Mouse (Mus musculus) C2C12 (cell line): ENCODE data around the gene Epha4. TPM values are rescaled to one million over a fixed set of nuclear protein-coding genes. Genes with fewer than 3 reads are reported as not detected.

ENCODE experiments used
- H3K27me3 ChIP-seq: one replicate; pipeline ENCODE4 v1.6.1; 2011; ENCODE audit not compliant: control insufficient read depth, insufficient read depth, insufficient read length
- H3K36me3 ChIP-seq: one replicate; pipeline ENCODE4 v1.6.1; 2011; ENCODE audit not compliant: control insufficient read depth, insufficient read depth
- H3K4me3 ChIP-seq: one replicate; pipeline ENCODE4 v1.5.1; 2011; ENCODE audit warnings: mild to moderate bottlenecking, control low read depth; ENCODE audit not compliant: poor library complexity, insufficient read depth, severe bottlenecking
- H3K79me2 ChIP-seq: one replicate; pipeline ENCODE4 v1.6.1; 2011; ENCODE audit not compliant: control insufficient read depth, insufficient read depth
- H3K79me3 ChIP-seq: one replicate; pipeline ENCODE4 v1.6.1; 2011; ENCODE audit warnings: low read depth, control low read depth
- H3ac ChIP-seq: one replicate; pipeline ENCODE3; 2011; ENCODE audit warnings: low read depth; ENCODE audit not compliant: control insufficient read depth, insufficient read length
- CEBPB ChIP-seq: IDR thresholded peaks from one replicate; pipeline ENCODE4 v1.6.1; 2011; ENCODE audit warnings: low read depth, mild to moderate bottlenecking, control low read depth, moderate library complexity
- CTCF ChIP-seq: IDR thresholded peaks from one replicate; pipeline ENCODE4 v1.5.1; 2011; ENCODE audit not compliant: control insufficient read depth, insufficient read depth, insufficient read length
- FOSL1 ChIP-seq: IDR thresholded peaks from one replicate; pipeline ENCODE4 v1.8.0; 2011; ENCODE audit warnings: mild to moderate bottlenecking, low read length; ENCODE audit not compliant: poor library complexity, insufficient read depth, severe bottlenecking
- MAX ChIP-seq: IDR thresholded peaks from one replicate; pipeline ENCODE4 v1.6.1; 2011; ENCODE audit warnings: mild to moderate bottlenecking, control low read depth
- MYOD1 ChIP-seq: IDR thresholded peaks from one replicate; pipeline ENCODE4 v1.6.1; 2011; ENCODE audit warnings: low read depth; ENCODE audit not compliant: control insufficient read depth, insufficient read length
- MYOG ChIP-seq: IDR thresholded peaks from one replicate; pipeline ENCODE4 v1.6.1; 2011; ENCODE audit not compliant: control insufficient read depth, insufficient read length; ENCODE audit errors: extremely low read depth
- USF1 ChIP-seq: IDR thresholded peaks from one replicate; pipeline ENCODE4 v1.6.1; 2011; ENCODE audit warnings: low read depth, mild to moderate bottlenecking, control low read depth, moderate library complexity
- polyA plus RNA-seq: library from polyadenylated mRNA; unstranded; fragments of >200 nt; fragmentation: generic; extraction: Trizol; gene quantifications from one replicate; pipeline ENCODE4 v1.2.1, GENCODE M21; 2012; ENCODE audit warnings: missing spikeins

Gene Epha4
- polyA plus RNA-seq, 1 experiment: 1.9 TPM

DNA sequence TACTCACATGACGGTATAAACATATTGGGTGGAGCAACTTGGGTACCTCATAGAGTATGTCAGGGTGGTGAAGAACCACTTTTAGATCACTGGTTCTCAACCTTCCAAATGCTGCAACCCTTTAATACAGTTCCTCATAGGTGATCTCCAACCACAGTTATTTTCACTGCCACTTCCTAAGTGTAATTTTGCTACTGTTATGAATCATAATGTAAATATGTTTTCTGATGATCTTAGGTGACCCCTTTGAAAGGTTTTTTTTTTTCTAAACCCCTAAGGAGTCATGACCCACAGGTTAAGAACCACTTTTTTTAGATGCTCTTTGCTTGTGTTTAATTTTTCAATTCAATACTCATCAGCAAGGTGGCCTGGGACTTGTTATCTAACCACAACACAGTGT is 151.0 kb downstream of the Epha4 start:
- Histone ChIP-seq H3K79me2 (no peaks in the 10 kb centered on the region), H3ac (no peak overlapping the region), H3K79me3 (no peaks in the 10 kb centered on the region), H3K36me3 (no peaks in the 10 kb centered on the region), H3K4me3 (no peak overlapping the region), H3K27me3 (no peaks in the 10 kb centered on the region)
- TF ChIP-seq CTCF: no peak
- no peak for TF ChIP-seq MAX
- no peak for TF ChIP-seq CEBPB
- no peak for TF ChIP-seq MYOG
- TF ChIP-seq FOSL1: no peak
- TF ChIP-seq MYOD1: no peak
- no peak for TF ChIP-seq USF1

DNA sequence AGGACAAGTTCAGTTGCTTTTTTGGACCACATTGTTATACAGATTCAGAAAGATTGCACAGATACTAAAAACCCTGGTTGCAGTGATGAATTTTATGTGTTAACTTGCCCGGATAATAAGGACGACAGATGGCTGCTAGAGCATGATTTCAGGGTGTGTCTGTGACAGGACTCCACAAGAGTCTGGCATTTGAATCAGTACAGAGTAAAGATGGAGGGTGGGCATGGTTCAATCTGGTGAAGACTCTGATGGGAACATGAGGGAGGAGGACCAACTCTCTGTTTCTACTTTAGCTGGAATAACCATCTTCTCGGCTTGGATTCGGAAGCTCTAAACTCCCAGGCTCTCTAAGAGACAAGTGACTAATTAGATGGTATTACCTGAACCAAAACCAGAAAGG is 168.4 kb downstream of the Epha4 start:
- Histone ChIP-seq H3K4me3 (no peak overlapping the region), H3K36me3 (no peaks in the 10 kb centered on the region), H3K79me3 (no peaks in the 10 kb centered on the region), H3ac (no peak overlapping the region), H3K27me3 (no peaks in the 10 kb centered on the region), H3K79me2 (no peaks in the 10 kb centered on the region)
- TF ChIP-seq CTCF: no peak
- no peak for TF ChIP-seq CEBPB
- no peak for TF ChIP-seq MAX
- no peak for TF ChIP-seq MYOG
- TF ChIP-seq USF1: no peak
- no peak for TF ChIP-seq FOSL1
- no peak for TF ChIP-seq MYOD1

DNA sequence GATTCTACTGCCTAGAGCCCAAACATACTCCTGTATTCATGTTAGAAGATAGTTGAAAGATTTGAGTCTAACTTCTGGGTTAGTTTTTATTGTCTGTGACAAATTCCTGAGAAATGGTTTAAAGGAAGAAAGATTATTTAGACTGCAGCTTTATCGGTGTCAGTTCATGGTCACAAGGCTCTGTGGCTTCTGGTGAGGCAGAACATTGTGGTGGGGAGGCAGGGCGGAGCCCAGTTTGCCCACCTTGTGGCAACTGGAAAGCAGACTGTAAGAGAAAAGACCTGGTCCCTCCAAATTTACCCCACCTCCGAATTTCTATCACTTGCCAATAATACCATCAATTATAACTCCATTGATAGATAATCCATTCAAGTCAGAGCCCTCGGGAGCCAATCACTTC is 171.1 kb downstream of the Epha4 start:
- TF ChIP-seq FOSL1 (no peak), MYOG (no peak), USF1 (no peak), MAX (no peak), CTCF (no peak), MYOD1 (no peak), CEBPB (no peak)

DNA sequence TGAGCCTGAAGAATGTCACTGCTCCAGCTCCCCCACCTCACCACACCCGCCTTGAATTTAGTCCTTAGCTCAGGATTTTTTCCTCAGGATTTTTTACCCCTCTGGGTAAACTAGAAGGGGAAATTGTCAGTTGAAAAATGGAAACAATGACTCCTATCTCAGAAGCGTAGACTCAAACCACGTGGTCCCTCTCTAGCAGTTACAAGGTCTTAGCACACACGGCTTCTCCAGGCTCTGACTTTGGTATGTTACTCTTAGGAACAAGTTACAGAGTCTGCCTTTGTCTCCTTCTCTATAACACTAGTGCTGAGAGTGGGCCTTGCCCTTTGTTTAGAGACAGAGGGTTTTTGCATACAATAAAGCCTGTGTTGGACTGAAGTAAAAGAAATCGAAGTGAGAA is 175.2 kb downstream of the Epha4 start:
- Histone ChIP-seq H3K27me3 (no peaks in the 10 kb centered on the region), H3K36me3 (no peaks in the 10 kb centered on the region), H3K79me3 (no peaks in the 10 kb centered on the region), H3K79me2 (no peaks in the 10 kb centered on the region), H3K4me3 (no peak overlapping the region), H3ac (no peak overlapping the region)
- TF ChIP-seq CTCF: no peak

More for the DNA sequence above, 171.1 kb downstream of the Epha4 start:
- no peaks in the 10 kb centered on the region for H3K36me3 ChIP-seq
- H3K79me2 ChIP-seq: no peaks in the 10 kb centered on the region
- H3K4me3 ChIP-seq: no peak overlapping the region
- H3K79me3 ChIP-seq: no peaks in the 10 kb centered on the region
- no peak overlapping the region for H3ac ChIP-seq
- H3K27me3 ChIP-seq: no peaks in the 10 kb centered on the region

DNA sequence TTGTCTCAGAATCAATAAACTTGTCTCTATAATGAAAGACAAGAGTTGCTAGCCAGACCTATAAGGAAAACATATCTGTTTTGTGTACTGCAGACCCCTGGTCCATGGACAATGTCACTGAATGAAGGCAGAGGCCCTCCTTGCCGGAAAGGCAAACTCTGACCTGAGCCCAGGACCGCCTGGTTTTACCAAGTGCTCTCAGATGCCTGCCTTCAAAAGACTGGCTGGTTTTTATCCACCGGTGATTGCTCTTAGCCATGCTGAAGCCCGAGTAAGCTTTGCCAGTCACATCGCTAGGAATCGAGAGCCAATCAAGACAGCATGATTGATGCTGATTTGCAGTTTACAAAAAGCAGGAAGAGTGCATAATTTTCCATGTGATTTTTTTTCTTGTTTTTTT is 176.5 kb downstream of the Epha4 start:
- Histone ChIP-seq H3K4me3 (no peak overlapping the region), H3K79me3 (no peaks in the 10 kb centered on the region), H3K27me3 (no peaks in the 10 kb centered on the region), H3K79me2 (no peaks in the 10 kb centered on the region), H3ac (no peak overlapping the region), H3K36me3 (no peaks in the 10 kb centered on the region)
- TF ChIP-seq CTCF: no peak
- no peak for TF ChIP-seq FOSL1
- no peak for TF ChIP-seq USF1
- no peak for TF ChIP-seq MYOD1
- no peak for TF ChIP-seq MAX
- TF ChIP-seq CEBPB: no peak
- no peak for TF ChIP-seq MYOG

DNA sequence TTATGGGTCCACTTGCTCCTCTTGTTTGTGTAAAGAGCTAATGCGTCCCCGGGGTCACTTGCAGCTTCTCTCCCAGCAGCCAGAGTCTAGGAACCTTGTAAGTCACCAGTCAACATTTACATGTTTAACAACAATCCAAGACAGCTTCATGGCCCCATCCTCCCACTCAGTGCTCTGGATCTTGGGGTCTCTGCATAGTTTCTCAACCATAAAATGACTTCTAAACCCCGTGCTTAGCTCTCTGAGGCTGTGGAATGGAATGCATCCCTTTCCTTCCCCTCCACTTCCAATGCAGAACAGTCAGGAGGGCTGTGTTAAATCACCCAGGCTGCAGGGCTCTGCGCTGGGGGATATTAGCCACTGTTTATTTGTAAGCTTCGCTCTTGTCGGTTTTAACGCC is 178.0 kb downstream of the Epha4 start:
- no peaks in the 10 kb centered on the region for H3K27me3 ChIP-seq
- H3K4me3 ChIP-seq: no peak overlapping the region
- no peaks in the 10 kb centered on the region for H3K36me3 ChIP-seq
- no peak overlapping the region for H3ac ChIP-seq
- H3K79me2 ChIP-seq: no peaks in the 10 kb centered on the region
- TF ChIP-seq MYOD1: no peak
- TF ChIP-seq CEBPB: no peak
- no peak for TF ChIP-seq USF1
- no peak for TF ChIP-seq FOSL1
- TF ChIP-seq MYOG: no peak
- TF ChIP-seq CTCF: no peak
- no peak for TF ChIP-seq MAX
- H3K79me3 ChIP-seq: no peaks in the 10 kb centered on the region
